Mouse (Mus musculus) E14TG2a.4 (cell line): ENCODE results near the gene Mtg2.

Experiments used
- H3K27me3 ChIP-seq: 2 replicates; pipeline ENCODE4 v1.6.1; 2014; ENCODE audit warnings: low read length, control low read depth; ENCODE audit not compliant: insufficient read depth
- H3K36me3 ChIP-seq: 2 replicates; pipeline ENCODE4 v1.6.1; 2014; ENCODE audit warnings: low read length, control low read depth; ENCODE audit not compliant: insufficient read depth
- H3K4me1 ChIP-seq: replicated peaks from 2 replicates; pipeline ENCODE4 v1.6.1; 2014; ENCODE audit warnings: low read depth, low read length, control low read depth
- H3K4me3 ChIP-seq: replicated peaks from 2 replicates; pipeline ENCODE4 v1.5.1; 2014; ENCODE audit warnings: mild to moderate bottlenecking, low read length
- H3K9me3 ChIP-seq: 2 replicates; pipeline ENCODE4 v1.6.1; 2014; ENCODE audit warnings: low read length, control low read depth
- CTCF ChIP-seq: conservative IDR thresholded peaks from 2 replicates; pipeline ENCODE4 v1.5.1; 2014; ENCODE audit warnings: low read length
- NANOG ChIP-seq: IDR thresholded peaks from 2 replicates; pipeline ENCODE4 v1.6.1; 2014; ENCODE audit warnings: borderline replicate concordance, low read length, mixed read lengths
- POU5F1 ChIP-seq: IDR thresholded peaks from 2 replicates; pipeline ENCODE4 v1.6.1; 2014; ENCODE audit warnings: low read length, borderline replicate concordance

The Mtg2 gene

GRCm38 (mm10) chr2:180133231-180133630 is 62.8 kb downstream of the Mtg2 start:
- 0 out of 2 replicates have a peak, but pooled peaks cover 3% of the 10 kb centered on the region for H3K4me1 ChIP-seq
- no peaks in the 10 kb centered on the region for H3K9me3 ChIP-seq
- no peak overlapping the region for H3K4me3 ChIP-seq
- TF ChIP-seq CTCF (no peak), NANOG (no peak), POU5F1 (no peak)
- H3K36me3 ChIP-seq = peaks cover 13% of the 10 kb centered on the region
- no peaks in the 10 kb centered on the region for H3K27me3 ChIP-seq

GRCm38 (mm10) chr2:180133911-180134310 is 63.5 kb downstream of the Mtg2 start:
- peaks cover 20% of the 10 kb centered on the region for H3K36me3 ChIP-seq
- TF ChIP-seq NANOG = no peak
- no peak for TF ChIP-seq POU5F1
- no peak for TF ChIP-seq CTCF
- 0 out of 2 replicates have a peak, but pooled peaks cover 3% of the 10 kb centered on the region for H3K4me1 ChIP-seq
- no peaks in the 10 kb centered on the region for H3K27me3 ChIP-seq
- no peaks in the 10 kb centered on the region for H3K9me3 ChIP-seq
- H3K4me3 ChIP-seq = no peak overlapping the region

- Histone ChIP-seq H3K4me1 (0 out of 2 replicates have a peak, but pooled peaks cover 3% of the 10 kb centered on the region), H3K9me3 (no peaks in the 10 kb centered on the region), H3K27me3 (no peaks in the 10 kb centered on the region), H3K4me3 (no peak overlapping the region), H3K36me3 (peaks cover 33% of the 10 kb centered on the region)
- TF ChIP-seq CTCF (no peak), POU5F1 (no peak), NANOG (no peak)
Measured at GRCm38 (mm10) chr2:180135414-180135813, 65.0 kb downstream of the Mtg2 start.
